Mouse (Mus musculus) kidney, embryonic 14.5 days (tissue): Measurements from ENCODE around the gene Atp6v0d1. TPM values are rescaled to one million over a fixed set of nuclear protein-coding genes. Genes with fewer than 3 reads are reported as not detected.

ENCODE experiments used
- ATAC-seq: fragments of 200-750 bp; cut with Nextera tagmentation; 2 replicates; pipeline ENCODE4 v1.8.0; 2017; ENCODE audit warnings: moderate number of reproducible peaks, mild to moderate bottlenecking, moderate TSS enrichment, moderate library complexity; ENCODE audit not compliant: low FRiP score, low TSS enrichment
- H3K27ac ChIP-seq: fragments of 300-500 bp; sonication (generic); 2 replicates; pipeline ENCODE4 v1.5.1; 2014; ENCODE audit warnings: low read depth, mild to moderate bottlenecking, low read length, moderate library complexity, mixed read lengths
- H3K27me3 ChIP-seq: fragments of 300-500 bp; sonication (generic); 2 replicates; pipeline ENCODE4 v1.6.1; 2014; ENCODE audit warnings: mild to moderate bottlenecking, low read length; ENCODE audit not compliant: control insufficient read depth, insufficient read depth
- H3K36me3 ChIP-seq: fragments of 300-500 bp; sonication (generic); 2 replicates; pipeline ENCODE4 v1.6.1; 2014; ENCODE audit warnings: low read length, mixed read lengths; ENCODE audit not compliant: control insufficient read depth, insufficient read depth
- H3K4me1 ChIP-seq: fragments of 300-500 bp; sonication (generic); 2 replicates; pipeline ENCODE4 v1.6.1; 2014; ENCODE audit warnings: low read length, mixed read lengths; ENCODE audit not compliant: control insufficient read depth, insufficient read depth
- H3K4me2 ChIP-seq: fragments of 300-500 bp; sonication (generic); replicated peaks from 2 replicates; pipeline ENCODE4 v1.6.1; 2014; ENCODE audit warnings: low read depth, mild to moderate bottlenecking, low read length
- H3K4me3 ChIP-seq: fragments of 300-500 bp; sonication (generic); 2 replicates; pipeline ENCODE4 v1.5.1; 2014; ENCODE audit warnings: mild to moderate bottlenecking, low read length
- H3K9ac ChIP-seq: fragments of 300-500 bp; sonication (generic); 2 replicates; pipeline ENCODE4 v1.6.1; 2014; ENCODE audit warnings: low read depth, mild to moderate bottlenecking, low read length, moderate library complexity
- H3K9me3 ChIP-seq: fragments of 300-500 bp; sonication (generic); 2 replicates; pipeline ENCODE4 v1.6.1; 2016; ENCODE audit warnings: low read length; ENCODE audit not compliant: control insufficient read depth
- WGBS: fragments of 180-500 bp; shearing (Covaris S2); extraction: QIAGEN DNeasy Blood & Tissue Kit; methylation state at CpG from one replicate; pipeline ENCODE4 v1.1.7; 2014; 5-methylcytosine and 5-hydroxymethylcytosine counted together
- polyA plus RNA-seq: library from polyadenylated mRNA; unstranded; fragments of >200 nt; fragmentation: Nextera tagmentation; extraction: Ambion mirVana; gene quantifications from 2 replicates; pipeline ENCODE4 v1.2.1, GENCODE M21; 2014

Atp6v0d1 gene
- polyA plus RNA-seq, 1 experiment from 2014 or later = 90.1 TPM

GRCm38 (mm10) chr8:105546384-105547350 lies 19.2 kb downstream of the Atp6v0d1 start:
- no peaks in the 10 kb centered on the region for H3K9me3 ChIP-seq
- H3K27me3 ChIP-seq = no peaks in the 10 kb centered on the region
- H3K9ac ChIP-seq = no peak overlapping the region
- 0 out of 2 replicates have a peak, but pooled peaks cover 4% of the 10 kb centered on the region for H3K36me3 ChIP-seq
- ATAC-seq = no peak
- no peak overlapping the region for H3K4me2 ChIP-seq
- H3K4me1 ChIP-seq = peaks cover 13% of the 10 kb centered on the region; the same call in 1 of the 2 replicates
- no peak overlapping the region for H3K4me3 ChIP-seq
- no peak overlapping the region for H3K27ac ChIP-seq
- WGBS = 72% methylated on average over 6 of the region's 6 CpGs

DNA sequence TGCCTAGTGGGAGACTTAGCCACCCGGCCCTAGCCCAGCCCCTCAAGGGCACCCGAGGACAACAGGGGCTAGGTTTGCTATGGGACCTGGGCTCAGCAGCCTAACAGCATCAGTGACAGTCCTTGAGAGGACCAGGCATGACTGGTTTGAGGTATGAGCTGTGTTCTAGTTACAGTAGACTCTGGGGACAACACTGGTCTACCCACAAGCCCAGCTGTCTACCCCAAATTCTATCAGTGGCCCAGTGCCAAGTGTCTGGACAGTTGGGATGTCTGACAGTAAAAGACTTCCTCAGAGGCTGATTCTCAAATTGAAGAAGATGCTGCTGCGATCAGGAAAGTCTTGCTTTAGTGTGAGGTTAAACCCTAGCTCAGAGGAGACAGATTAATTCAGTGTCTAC lies 20.6 kb downstream of the Atp6v0d1 start:
- peak overlapping the region; percentile 39; the same call in 1 of the 2 replicates for H3K27ac ChIP-seq

DNA sequence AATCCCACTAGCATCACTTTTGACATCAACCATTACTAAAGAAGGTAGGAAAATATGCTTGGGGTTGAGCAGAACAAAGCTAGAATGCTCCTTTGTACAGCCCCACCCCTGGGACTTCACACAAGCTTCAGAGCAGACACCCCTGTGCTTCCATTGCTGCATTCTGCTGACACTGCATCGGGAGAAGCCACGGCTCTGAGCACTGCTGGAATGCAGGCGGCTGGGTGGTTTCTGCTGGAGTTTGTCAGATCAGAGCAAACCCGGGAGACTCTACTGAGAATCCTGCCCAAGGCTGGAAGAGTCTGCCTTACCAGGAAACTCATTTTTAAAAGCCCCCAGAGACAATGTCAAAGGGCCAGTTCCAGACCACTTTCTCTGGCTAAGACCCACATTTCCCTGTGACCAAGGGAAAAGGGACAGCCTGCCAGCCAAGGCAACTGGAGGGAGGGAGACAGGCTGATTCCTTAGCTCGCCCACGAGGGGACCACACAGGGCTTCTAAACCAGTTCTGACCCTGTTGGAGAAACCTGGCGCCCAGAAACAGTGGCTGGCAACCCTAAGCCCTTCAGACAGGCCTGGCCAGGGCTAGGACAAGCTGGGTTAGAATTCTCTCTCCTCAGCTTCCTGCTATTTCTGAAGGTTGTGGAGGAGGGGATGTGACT lies 21.2 kb downstream of the Atp6v0d1 start:
- peaks cover 13% of the 10 kb centered on the region; the same call in 1 of the 2 replicates for H3K4me1 ChIP-seq
- H3K4me2 ChIP-seq = no peak overlapping the region
- peak overlapping the region; percentile 39; the same call in 1 of the 2 replicates for H3K27ac ChIP-seq
- 42% methylated on average over 7 of the region's 7 CpGs for WGBS
- H3K9me3 ChIP-seq = no peaks in the 10 kb centered on the region
- H3K36me3 ChIP-seq = 0 out of 2 replicates have a peak, but pooled peaks cover 4% of the 10 kb centered on the region
- H3K4me3 ChIP-seq = no peak overlapping the region
- ATAC-seq = peak; percentile 64; the same call in 1 of the 2 replicates
- H3K9ac ChIP-seq = no peak overlapping the region
- no peaks in the 10 kb centered on the region for H3K27me3 ChIP-seq

More for the DNA sequence above, 20.6 kb downstream of the Atp6v0d1 start:
- no peak overlapping the region for H3K4me2 ChIP-seq
- H3K9me3 ChIP-seq = no peaks in the 10 kb centered on the region
- 0 out of 2 replicates have a peak, but pooled peaks cover 4% of the 10 kb centered on the region for H3K36me3 ChIP-seq
- H3K4me1 ChIP-seq = peaks cover 13% of the 10 kb centered on the region; the same call in 1 of the 2 replicates
- WGBS = 73% methylated on average over 3 of the region's 3 CpGs
- no peak for ATAC-seq
- H3K4me3 ChIP-seq = no peak overlapping the region
- H3K9ac ChIP-seq = no peak overlapping the region
- no peaks in the 10 kb centered on the region for H3K27me3 ChIP-seq

DNA sequence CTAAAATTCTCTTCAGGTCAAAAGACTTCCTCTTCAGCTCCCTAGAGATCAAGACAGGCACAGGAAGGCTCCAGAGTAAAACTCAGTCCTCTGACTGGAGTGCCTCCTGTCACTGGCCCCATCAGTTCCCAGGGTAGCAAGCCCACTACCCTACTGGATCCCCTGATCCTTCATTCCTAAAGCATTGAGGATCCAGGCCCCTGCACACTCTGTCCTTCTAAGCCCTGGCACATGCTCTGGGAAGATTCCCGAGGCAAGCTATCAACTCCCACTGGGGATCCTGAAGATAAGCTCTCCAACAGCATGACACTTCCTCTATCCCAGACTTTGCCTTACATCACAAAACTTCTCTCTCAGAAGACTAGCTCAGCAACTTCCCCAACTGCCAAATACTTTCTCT lies 22.1 kb downstream of the Atp6v0d1 start:
- Histone ChIP-seq H3K27ac (peak overlapping the region; percentile 26; the same call in 1 of the 2 replicates), H3K9ac (no peak overlapping the region), H3K4me3 (no peak overlapping the region), H3K36me3 (peaks cover 11% of the 10 kb centered on the region), H3K27me3 (no peaks in the 10 kb centered on the region), H3K4me2 (no peak overlapping the region), H3K9me3 (no peaks in the 10 kb centered on the region), H3K4me1 (peaks cover 13% of the 10 kb centered on the region; the same call in 1 of the 2 replicates)
- no peak for ATAC-seq
- WGBS = 45% methylated on average over 1 of the region's 1 CpGs

GRCm38 (mm10) chr8:105542808-105543207 lies 23.0 kb downstream of the Atp6v0d1 start:
- Histone ChIP-seq H3K4me2 (no peak overlapping the region), H3K9me3 (no peaks in the 10 kb centered on the region), H3K27me3 (no peaks in the 10 kb centered on the region), H3K4me1 (peaks cover 13% of the 10 kb centered on the region; the same call in 1 of the 2 replicates), H3K36me3 (peaks cover 19% of the 10 kb centered on the region), H3K27ac (no peak overlapping the region), H3K4me3 (no peak overlapping the region), H3K9ac (no peak overlapping the region)
- ATAC-seq = no peak
- WGBS = 89% methylated on average over 2 of the region's 2 CpGs

- H3K4me1 ChIP-seq = peaks cover 13% of the 10 kb centered on the region; the same call in 1 of the 2 replicates
- H3K36me3 ChIP-seq = peaks cover 25% of the 10 kb centered on the region
- no peaks in the 10 kb centered on the region for H3K27me3 ChIP-seq
- 88% methylated on average over 3 of the region's 3 CpGs for WGBS
- no peak overlapping the region for H3K4me3 ChIP-seq
- H3K9ac ChIP-seq = no peak overlapping the region
- no peak overlapping the region for H3K27ac ChIP-seq
- H3K4me2 ChIP-seq = no peak overlapping the region
- ATAC-seq = no peak
- H3K9me3 ChIP-seq = no peaks in the 10 kb centered on the region
Observed at GRCm38 (mm10) chr8:105542032-105542656, 23.7 kb downstream of the Atp6v0d1 start.

- 70% methylated on average over 4 of the region's 4 CpGs for WGBS
Observed at GRCm38 (mm10) chr8:105538940-105539339, 26.9 kb downstream of the Atp6v0d1 start.

DNA sequence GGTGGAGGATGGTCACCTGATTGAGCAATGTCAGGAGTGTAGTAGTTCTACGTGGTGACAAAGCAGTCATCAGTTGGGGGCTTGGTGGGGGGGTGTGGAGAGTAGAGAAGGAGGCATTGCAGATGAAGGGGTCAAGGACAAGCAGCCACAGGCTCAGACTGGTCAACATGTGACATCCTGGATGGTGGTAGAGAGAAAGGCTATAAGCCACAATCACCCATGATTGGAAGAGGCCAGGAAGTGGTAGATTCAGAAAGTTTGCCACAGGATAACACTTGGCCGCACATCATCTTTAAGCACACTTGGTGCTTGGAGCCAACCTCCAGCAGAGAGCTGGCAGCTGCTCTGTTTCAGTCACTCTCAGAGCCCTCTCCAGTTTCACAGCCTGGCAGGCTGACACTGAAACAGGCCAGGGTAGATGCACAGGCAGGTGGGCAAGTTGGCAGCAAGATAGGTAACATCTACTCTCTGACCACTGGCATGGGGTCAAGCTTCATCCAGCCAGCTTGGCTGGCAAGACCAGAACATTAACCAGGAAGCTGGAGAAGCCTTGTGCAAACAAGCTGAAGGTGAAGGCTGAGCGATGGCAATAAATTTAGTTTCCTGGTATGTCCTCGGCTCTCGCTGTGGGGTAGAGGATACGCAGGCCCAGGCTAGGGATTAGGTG lies 28.7 kb downstream of the Atp6v0d1 start:
- Histone ChIP-seq H3K27ac (no peak overlapping the region), H3K4me2 (no peak overlapping the region), H3K9me3 (no peaks in the 10 kb centered on the region), H3K36me3 (peaks cover 35% of the 10 kb centered on the region), H3K4me1 (peaks cover 8% of the 10 kb centered on the region), H3K9ac (no peak overlapping the region), H3K4me3 (no peak overlapping the region), H3K27me3 (no peaks in the 10 kb centered on the region)
- WGBS = 61% methylated on average over 6 of the region's 6 CpGs
- no peak for ATAC-seq

More at GRCm38 (mm10) chr8:105538940-105539339, 26.9 kb downstream of the Atp6v0d1 start:
- H3K9ac ChIP-seq = no peak overlapping the region
- H3K27me3 ChIP-seq = no peaks in the 10 kb centered on the region
- peaks cover 7% of the 10 kb centered on the region for H3K4me1 ChIP-seq
- no peaks in the 10 kb centered on the region for H3K9me3 ChIP-seq
- H3K36me3 ChIP-seq = peaks cover 35% of the 10 kb centered on the region
- H3K4me2 ChIP-seq = no peak overlapping the region
- H3K4me3 ChIP-seq = no peak overlapping the region
- no peak for ATAC-seq
- no peak overlapping the region for H3K27ac ChIP-seq
